Mouse (Mus musculus): ENCODE results near the gene Htr2b.

Gene Htr2b

GRCm38 (mm10) chr1:86111779-86112178 lies at the start of gene Htr2b:
Gene Htr2b, minus strand, starts transcription at chr1:86111970.
- peak; percentile 36 for DNase-seq

DNA sequence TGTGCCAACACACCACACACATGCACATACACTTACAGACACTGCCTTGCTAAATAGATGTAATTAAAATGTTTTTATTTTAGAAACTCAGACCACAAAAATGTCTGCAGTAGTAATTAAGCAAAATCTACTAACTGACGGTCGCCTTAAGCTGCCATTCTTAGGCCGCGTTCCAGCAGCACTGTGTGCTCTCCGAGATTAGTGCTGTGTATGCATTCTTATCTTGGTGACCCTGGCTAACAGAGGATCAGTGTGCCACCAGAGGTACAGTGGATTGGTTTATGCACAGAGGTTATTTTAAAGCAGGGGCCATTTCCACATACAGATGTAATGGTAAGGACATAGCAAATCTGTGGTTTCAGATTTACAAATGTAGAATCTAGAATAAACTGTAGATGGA lies 49.3 kb upstream of the Htr2b start:
- DNase-seq, result no peak

DNA sequence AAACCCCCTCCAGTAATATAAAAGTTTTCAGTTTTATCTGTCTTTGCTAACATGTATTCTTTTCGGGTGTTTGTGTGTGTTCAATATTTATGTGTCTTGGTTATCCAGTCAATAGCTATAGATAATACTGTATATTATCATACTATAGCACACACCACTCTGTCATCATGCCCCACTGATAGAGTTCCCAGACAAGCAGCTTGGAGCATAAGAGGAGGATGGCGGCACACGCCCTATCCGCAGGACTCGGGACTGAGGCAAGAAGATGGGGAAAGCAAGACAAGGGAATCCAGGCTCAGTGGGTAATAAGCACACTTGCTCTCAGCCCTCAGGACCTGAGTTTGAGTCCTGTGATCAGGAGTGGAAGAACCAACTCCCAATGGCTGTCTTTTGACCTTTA lies 48.7 kb upstream of the Htr2b start:
- DNase-seq, result no peak

DNA sequence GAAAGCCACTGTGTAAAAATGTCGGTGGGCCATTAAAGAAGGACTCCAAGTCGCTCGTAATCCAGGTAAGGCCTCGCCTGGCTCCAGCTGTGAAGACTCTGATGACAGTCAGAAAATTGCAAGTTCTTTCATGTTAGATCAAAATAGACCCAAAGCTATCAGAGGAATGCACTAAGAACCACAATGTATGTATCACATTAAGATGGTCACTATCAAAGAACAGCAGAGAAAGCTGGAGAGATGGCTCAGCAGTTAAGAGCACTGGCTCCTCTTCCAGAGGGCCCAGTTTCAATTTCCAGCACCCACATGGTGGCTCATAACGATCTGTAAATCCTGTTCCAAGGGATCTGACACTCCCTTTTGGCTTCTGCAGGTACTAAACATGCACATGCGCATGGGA lies 48.3 kb upstream of the Htr2b start:
- no peak for DNase-seq

- DNase-seq, result no peak
These were observed 44.8 kb upstream of the Htr2b start for GRCm38 (mm10) chr1:86156595-86156994.

GRCm38 (mm10) chr1:86156075-86156474 lies 44.3 kb upstream of the Htr2b start:
- DNase-seq, result no peak

DNA sequence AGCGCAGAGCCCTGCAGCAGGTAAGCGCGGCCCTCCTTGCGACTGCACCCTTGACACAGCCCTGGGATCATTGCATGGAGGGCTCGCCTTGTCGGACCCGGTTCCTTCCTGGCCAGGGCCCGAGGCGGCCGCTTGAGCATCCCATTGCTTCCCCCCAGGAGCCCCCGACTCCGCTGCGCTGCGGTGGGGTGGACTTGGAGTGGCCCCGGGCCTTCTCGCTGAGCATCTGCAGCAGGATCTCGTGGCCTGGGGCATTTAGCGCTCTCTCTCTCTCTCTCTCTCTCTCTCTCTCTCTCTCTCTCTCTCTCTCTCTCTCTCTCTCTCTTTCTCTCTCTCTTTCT lies 43.0 kb upstream of the Htr2b start:
- DNase-seq, result no peak

- peak; percentile 97 for DNase-seq
These were observed 42.5 kb upstream of the Htr2b start, which contains the start of gene Armc9 for GRCm38 (mm10) chr1:86154133-86154823. Gene Armc9, plus strand, starts transcription at chr1:86154780.

DNA sequence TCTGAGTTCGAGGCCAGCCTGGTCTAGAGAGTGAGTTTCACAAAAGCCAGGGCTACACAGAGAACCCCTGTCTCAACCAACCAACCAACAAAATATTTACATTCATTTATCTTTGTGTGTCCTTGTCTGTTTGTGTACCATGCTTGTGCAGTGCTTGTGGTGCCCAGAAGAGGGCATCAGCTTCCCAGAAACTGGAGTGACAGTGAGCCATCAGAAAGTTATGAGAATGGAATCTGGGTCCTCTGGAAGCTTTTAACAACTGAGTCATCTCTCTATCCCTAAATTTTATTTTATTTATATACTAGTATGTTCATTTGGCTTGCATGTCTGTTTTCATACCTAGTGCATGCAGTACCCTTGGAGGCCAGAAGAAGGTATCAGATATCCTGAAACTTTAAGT lies 40.8 kb upstream of the Htr2b start:
- DNase-seq, result no peak

DNA sequence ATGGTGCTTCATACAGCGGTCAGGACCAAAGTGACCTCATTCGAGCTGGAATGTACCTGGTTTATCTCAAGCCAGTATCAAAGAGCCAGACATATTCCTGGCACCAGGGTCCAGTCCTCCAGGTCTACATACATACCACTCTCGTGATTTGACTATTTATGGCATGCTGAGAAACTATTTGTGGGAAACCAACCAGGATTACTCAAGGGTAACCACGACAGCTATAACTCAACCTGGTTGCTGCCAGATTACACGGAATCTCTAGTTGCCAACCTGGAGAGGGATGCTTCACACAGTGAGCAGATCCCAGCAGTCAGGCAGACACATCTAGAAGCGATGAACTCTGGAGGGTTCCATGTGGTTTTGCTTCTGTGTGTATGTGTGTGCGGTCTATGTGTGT lies 39.6 kb upstream of the Htr2b start:
- DNase-seq, result no peak

GRCm38 (mm10) chr1:86150929-86151328 lies 39.2 kb upstream of the Htr2b start:
- DNase-seq, result no peak

- DNase-seq, result no peak
These were observed 36.4 kb upstream of the Htr2b start for GRCm38 (mm10) chr1:86148161-86148560.

GRCm38 (mm10) chr1:86147557-86147956 lies 35.8 kb upstream of the Htr2b start:
- no peak for DNase-seq

DNA sequence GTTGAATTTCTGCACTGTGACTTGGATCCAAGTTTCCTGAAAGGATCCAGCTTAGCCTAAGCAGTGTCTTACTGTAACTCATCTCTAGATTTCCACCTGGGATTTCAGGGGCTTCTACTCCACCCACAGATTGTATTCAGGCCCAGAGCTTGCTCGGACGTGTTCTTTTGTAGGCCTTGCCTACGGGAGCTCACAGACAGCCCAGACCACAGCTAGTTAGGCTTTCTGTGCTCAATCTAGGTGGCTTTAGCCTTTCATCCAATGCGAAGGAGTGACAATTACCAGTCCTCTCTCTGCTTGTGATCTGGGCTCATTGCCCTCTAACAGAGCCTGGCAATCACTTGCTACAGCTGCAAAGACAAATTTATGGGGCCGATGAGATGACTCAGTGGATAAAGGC lies 34.5 kb upstream of the Htr2b start:
- DNase-seq, result no peak

GRCm38 (mm10) chr1:86144001-86144944 lies 32.5 kb upstream of the Htr2b start:
- no peak for DNase-seq

DNA sequence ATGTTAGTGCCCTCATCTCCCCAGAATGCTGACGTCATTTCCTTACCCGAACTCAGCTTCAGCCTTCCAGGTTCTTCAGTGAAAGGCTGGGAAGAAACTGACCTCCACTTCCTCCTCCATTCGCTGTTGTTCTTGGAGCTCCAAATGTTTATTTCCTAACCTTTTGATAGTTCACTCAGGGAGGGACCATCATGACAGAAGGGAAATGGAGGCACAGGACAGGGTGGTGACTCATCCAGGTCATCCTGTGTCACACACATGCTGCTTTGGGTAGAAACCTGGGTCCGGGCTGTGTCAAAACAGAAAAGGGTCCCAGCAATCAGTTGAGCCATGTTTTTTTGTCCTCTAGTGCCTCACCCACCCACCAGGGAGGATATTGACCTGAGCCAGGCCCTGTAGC lies 31.4 kb upstream of the Htr2b start:
- DNase-seq, result no peak

DNA sequence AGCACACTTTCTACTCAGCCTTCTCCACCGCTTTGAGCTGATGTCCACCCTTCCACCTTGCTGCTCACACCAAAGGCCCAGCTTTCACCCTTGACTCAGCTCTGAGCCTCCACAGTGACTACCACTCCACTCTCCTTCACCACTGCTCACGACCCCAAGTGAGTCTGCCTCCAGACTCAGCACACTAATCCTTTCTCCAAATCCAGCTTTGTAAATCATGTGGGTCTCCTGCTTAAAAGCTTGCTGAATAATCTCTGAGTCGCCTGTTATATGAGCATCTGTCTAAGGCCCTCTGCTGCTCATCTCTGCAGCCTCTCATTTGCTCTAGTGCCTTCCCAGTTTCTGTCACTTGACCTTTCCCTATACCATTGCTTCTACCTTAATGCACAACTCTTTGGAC lies 29.3 kb upstream of the Htr2b start:
- no peak for DNase-seq

GRCm38 (mm10) chr1:86135315-86135714 lies 23.5 kb upstream of the Htr2b start:
- DNase-seq, result no peak

GRCm38 (mm10) chr1:86133337-86133736 lies 21.6 kb upstream of the Htr2b start, which contains the start of gene Gm21972:
Gene Gm21972, plus strand, starts transcription at chr1:86133637.
- DNase-seq, result no peak

DNA sequence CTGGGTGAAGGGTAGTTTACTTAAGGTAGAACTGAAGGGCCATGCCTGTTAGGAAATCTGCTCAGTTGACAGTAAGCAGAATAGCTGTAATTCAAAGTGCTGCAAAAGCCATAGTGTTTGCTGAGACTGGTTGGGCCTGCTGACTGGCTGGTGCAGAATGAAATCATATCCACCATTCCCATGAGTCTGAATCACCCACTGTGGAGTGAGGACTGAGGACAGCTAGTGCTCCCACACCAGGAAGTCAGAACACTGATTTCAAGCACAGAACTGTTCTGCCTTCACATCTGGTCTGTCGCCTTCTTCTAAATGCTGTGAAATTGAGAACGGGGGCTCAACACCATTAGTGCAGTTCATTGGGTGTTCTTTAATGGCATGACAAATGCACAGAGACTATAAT lies 14.3 kb upstream of the Htr2b start:
- DNase-seq, result no peak

- DNase-seq, result no peak
These were observed 7.8 kb upstream of the Htr2b start for GRCm38 (mm10) chr1:86119549-86119948.

DNA sequence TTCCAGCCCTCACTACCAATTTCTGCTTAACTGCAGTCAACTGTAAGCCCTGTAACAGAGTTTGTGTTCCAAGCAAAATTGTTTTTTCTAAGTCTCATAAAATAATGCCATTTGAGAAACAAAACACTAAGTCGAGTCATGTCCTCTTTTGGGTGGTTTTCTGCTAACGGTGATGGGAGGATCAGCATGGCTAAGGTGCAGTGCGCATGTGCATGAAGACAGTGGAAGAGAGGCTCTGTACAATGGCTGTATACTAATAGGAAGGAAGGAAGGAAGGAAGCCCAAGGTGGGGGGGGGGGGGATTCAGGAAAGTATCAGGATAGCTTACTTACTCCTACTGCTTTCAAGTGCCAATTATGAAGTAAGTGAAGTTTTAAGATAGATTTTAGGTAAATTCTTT lies 2.4 kb upstream of the Htr2b start:
- no peak for DNase-seq

DNA sequence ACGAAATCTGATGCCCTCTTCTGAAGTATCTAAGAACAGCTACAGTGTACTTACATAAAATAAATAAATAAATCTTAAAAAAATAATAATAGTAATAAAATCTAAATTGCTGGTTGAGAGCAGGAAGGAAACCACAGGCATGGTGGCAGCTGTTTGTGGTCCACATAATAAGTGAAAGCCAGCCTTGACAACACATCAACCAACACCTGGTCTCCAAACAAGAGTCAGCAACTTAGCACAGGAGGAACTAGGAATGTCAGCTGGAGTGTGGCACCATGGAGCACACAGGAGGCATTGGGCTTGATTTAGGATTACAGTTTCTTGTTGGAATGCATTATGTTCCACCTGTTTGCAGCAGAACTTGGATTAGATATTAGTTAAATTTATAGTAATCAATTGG lies 6.7 kb downstream of the Htr2b start:
- no peak for DNase-seq

DNA sequence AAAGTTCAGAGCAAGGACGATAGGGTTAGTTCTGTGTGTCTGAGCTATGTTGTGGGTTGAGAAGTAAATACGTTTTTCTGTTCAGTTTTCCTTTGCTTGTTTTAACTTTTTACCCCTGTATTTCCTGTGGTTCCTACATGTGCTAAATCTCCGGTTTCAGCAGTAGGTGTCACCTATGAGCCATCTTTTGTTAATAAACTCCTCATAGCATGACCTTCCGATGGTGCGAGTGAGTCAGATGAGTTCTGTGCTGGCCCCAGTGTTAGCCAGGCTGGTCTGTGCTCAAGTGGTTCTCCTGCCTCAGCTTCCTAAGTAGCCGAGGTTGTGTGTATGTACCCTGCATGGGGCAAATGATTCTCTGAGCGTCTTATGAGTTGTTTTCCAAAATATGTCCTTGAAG lies 17.4 kb downstream of the Htr2b start:
- no peak for DNase-seq
